Mouse (Mus musculus): Measurements from ENCODE around the gene Elavl3. TPM values are rescaled to one million over a fixed set of nuclear protein-coding genes. Genes with fewer than 3 reads are reported as not detected.
"Not testable (repeated sequence)": the region's sequence is repeated elsewhere in the genome, so short reads cannot be mapped to it uniquely, and the experiment has no call there.

The Elavl3 gene
- polyA plus RNA-seq, 1 experiment from 2014 or later = 6.2 TPM

DNA sequence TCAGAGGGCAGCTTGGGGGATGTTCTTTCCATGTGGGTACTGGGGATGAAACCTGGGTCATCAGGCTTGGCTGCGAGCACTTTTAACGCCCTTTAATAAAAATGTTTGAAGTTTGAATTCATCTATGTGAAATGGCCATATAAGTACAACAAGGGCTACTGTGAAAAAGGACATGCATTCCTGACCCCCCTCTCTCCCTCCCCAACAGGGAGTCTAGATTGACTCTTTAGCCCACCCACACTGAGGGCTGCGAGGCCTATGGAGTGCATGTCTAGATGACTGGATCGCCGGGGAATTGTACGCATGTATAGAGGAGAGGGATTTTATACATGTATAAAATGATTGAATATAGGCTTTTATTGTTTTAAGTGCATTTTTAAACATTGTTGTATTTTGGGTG, 34.2 kb upstream of the Elavl3 start:
- DNase-seq (ENCODE audit: low spot score) = peak; percentile 58
- peak overlapping the region; percentile 84 for H3K4me2 ChIP-seq (ENCODE audit: low read length)
- no peaks in the 10 kb centered on the region for H3K36me3 ChIP-seq (ENCODE audit: control insufficient read depth, insufficient read depth, low read length)
- H3K9ac ChIP-seq (ENCODE audit: low read length) = peak overlapping the region; percentile 74
- WGBS = 55% methylated on average over 6 of the region's 6 CpGs
- H3K9me3 ChIP-seq (ENCODE audit: control insufficient read depth, low read length) = no peaks in the 10 kb centered on the region
- ATAC-seq (replicated peaks; ENCODE audit: low FRiP score, low TSS enrichment, low read depth) = no peak
- H3K4me3 ChIP-seq (ENCODE audit: low read depth, low read length) = peak overlapping the region; percentile 76
- peak overlapping the region; percentile 90 for H3K27ac ChIP-seq (ENCODE audit: low read depth)
- no peaks in the 10 kb centered on the region for H3K27me3 ChIP-seq (replicated peaks; ENCODE audit: control insufficient read depth, insufficient read depth, low read length)
- H3K4me1 ChIP-seq (replicated peaks; ENCODE audit: control insufficient read depth, insufficient read depth, low read length) = 0 out of 2 replicates have a peak, but pooled peaks cover 9% of the 10 kb centered on the region

DNA sequence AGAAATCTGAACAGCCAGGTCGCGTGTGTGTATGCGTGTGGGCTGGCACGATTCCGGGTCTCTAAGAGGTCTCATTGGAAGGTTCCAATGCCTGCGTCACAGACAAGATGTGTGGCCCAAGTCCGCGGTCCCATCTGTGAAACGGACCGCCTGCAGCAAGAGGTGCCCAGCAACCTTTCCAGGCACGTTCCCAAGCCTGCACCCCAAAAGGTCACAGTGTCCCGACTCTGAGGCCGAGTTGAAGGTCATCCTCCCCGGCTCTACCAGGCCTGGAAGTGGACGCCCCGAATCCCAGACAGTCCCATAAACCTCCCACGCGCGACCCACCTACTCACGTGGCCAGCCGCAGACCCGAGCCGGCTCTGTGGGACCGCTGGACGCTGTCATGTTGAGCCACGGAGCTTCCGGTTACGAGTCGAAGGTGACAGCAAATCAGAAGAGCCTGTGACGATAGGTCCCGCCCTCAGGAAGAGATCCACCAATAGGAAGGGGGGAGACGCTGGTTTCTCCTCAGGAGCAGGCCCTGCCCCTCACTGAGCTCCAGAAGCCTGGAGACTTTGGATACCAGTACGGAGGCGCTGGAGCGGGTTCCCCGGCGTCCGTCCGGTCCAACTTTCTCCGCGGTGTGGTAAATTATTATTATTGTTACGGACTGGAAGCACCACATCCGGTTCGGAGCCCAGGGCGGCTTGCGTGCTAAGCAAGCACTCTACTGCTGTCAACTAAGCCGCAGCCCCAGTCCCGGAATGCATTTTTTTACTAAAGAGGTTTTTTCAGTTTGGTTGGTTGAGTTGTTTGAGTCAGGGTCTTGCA, 33.4 kb upstream of the Elavl3 start, which contains the start of gene Ecsit:
Gene Ecsit (minus strand): TSS at position 417 of the 813 bp plus-strand sequence.
- DNase-seq (ENCODE audit: low spot score) (peak; percentile 93), ATAC-seq (replicated peaks; ENCODE audit: low FRiP score, low TSS enrichment, low read depth) (peak; percentile 98)
- peak within 1 kb of the TSS; percentile 74 for H3K9ac ChIP-seq (ENCODE audit: low read length)
- no peaks in the 10 kb centered on the region for H3K9me3 ChIP-seq (ENCODE audit: control insufficient read depth, low read length)
- peak within 1 kb of the TSS; percentile 84 for H3K4me2 ChIP-seq (ENCODE audit: low read length)
- peak within 1 kb of the TSS; percentile 76 for H3K4me3 ChIP-seq (ENCODE audit: low read depth, low read length)
- 0 out of 2 replicates have a peak, but pooled peaks cover 9% of the 10 kb centered on the region for H3K4me1 ChIP-seq (replicated peaks; ENCODE audit: control insufficient read depth, insufficient read depth, low read length)
- H3K27me3 ChIP-seq (replicated peaks; ENCODE audit: control insufficient read depth, insufficient read depth, low read length) = no peaks in the 10 kb centered on the region
- H3K27ac ChIP-seq (ENCODE audit: low read depth) = peak within 1 kb of the TSS; percentile 90
- WGBS = under 1% methylated on average over 48 of the region's 48 CpGs
- 0 out of 2 replicates have a peak, but pooled peaks cover 2% of the 10 kb centered on the region for H3K36me3 ChIP-seq (ENCODE audit: control insufficient read depth, insufficient read depth, low read length)

DNA sequence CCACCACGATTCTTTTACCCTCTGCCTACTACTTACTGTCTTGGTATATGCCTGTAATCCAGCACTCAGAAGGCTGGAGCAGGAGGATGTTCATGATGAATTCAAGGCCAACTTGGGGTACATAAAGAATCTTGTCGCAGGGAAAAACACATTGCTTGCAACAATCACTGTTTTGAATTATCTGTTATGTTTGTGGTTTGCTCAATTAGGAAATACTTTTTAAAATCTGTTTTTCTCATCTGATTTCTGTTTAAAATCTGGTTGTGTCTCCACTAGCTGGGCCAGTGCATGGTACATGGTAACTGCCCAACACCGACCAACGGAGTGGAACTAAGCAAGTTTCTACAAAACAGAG, 32.8 kb upstream of the Elavl3 start:
- Histone ChIP-seq H3K27me3 (replicated peaks; ENCODE audit: control insufficient read depth, insufficient read depth, low read length) (no peaks in the 10 kb centered on the region), H3K9ac (ENCODE audit: low read length) (peak overlapping the region; percentile 74), H3K4me2 (ENCODE audit: low read length) (peak overlapping the region; percentile 84), H3K9me3 (ENCODE audit: control insufficient read depth, low read length) (no peaks in the 10 kb centered on the region), H3K4me3 (ENCODE audit: low read depth, low read length) (peak overlapping the region; percentile 76), H3K4me1 (replicated peaks; ENCODE audit: control insufficient read depth, insufficient read depth, low read length) (0 out of 2 replicates have a peak, but pooled peaks cover 9% of the 10 kb centered on the region), H3K27ac (ENCODE audit: low read depth) (peak overlapping the region; percentile 36; the same call in 1 of the 2 replicates), H3K36me3 (ENCODE audit: control insufficient read depth, insufficient read depth, low read length) (0 out of 2 replicates have a peak, but pooled peaks cover 7% of the 10 kb centered on the region)
- ATAC-seq (replicated peaks; ENCODE audit: low FRiP score, low TSS enrichment, low read depth) = no peak
- 32% methylated on average over 4 of the region's 4 CpGs for WGBS
- DNase-seq (ENCODE audit: low spot score) = no peak

DNA sequence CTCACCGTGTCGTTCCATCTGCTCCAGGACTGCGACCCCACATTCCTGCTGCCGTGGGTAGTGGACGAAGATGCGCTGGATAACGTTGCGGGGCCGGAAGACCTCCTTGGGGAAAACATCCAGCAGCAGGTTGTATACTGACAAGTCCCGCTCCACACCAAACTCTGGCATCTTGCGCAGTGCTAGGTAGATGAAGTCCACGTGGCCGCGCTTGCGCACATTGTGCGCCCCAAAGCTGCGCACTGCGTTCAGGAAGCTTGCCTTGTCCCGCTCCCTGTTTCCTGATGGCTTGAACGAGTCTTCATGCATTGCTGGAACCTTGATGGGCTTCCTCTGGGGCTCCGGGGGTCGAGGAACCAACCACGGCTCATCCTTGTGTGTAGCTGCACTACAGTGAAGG, 24.4 kb upstream of the Elavl3 start:
- Histone ChIP-seq H3K27me3 (replicated peaks; ENCODE audit: control insufficient read depth, insufficient read depth, low read length) (no peaks in the 10 kb centered on the region), H3K4me2 (ENCODE audit: low read length) (no peak overlapping the region), H3K4me3 (ENCODE audit: low read depth, low read length) (no peak overlapping the region), H3K36me3 (ENCODE audit: control insufficient read depth, insufficient read depth, low read length) (peaks cover 27% of the 10 kb centered on the region; the same call in 1 of the 2 replicates), H3K9ac (ENCODE audit: low read length) (no peak overlapping the region), H3K9me3 (ENCODE audit: control insufficient read depth, low read length) (no peaks in the 10 kb centered on the region), H3K27ac (ENCODE audit: low read depth) (no peak overlapping the region), H3K4me1 (replicated peaks; ENCODE audit: control insufficient read depth, insufficient read depth, low read length) (no peaks in the 10 kb centered on the region)
- 88% methylated on average over 23 of the region's 23 CpGs for WGBS
- ATAC-seq (replicated peaks; ENCODE audit: low FRiP score, low TSS enrichment, low read depth) = no peak
- no peak for DNase-seq (ENCODE audit: low spot score)

DNA sequence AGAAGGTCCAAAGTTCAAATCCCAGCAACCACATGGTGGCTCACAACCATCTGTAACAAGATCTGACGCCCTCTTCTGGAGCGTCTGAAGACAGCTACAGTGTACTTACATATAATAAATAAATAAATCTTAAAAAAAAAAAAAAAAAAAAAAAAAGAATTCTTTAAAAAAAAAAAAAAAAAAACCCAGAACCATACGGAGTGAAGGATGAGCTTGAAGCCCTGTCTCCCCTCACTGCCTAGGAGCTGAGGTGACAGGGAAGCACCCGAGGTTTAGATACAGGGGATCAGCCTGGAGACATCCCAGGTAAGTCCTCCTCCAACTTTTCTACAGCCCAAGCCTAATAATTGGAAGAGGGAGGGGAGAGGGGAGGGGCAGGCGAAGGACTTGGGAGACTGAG, 24.0 kb upstream of the Elavl3 start:
- H3K36me3 ChIP-seq (ENCODE audit: control insufficient read depth, insufficient read depth, low read length) = peaks cover 27% of the 10 kb centered on the region; the same call in 1 of the 2 replicates
- H3K9me3 ChIP-seq (ENCODE audit: control insufficient read depth, low read length); ATAC-seq (replicated peaks; ENCODE audit: low FRiP score, low TSS enrichment, low read depth); H3K4me3 ChIP-seq (ENCODE audit: low read depth, low read length); H3K9ac ChIP-seq (ENCODE audit: low read length); DNase-seq (ENCODE audit: low spot score); H3K27me3 ChIP-seq (replicated peaks; ENCODE audit: control insufficient read depth, insufficient read depth, low read length); H3K27ac ChIP-seq (ENCODE audit: low read depth); H3K4me1 ChIP-seq (replicated peaks; ENCODE audit: control insufficient read depth, insufficient read depth, low read length); H3K4me2 ChIP-seq (ENCODE audit: low read length): not testable (repeated sequence)
- WGBS = 74% methylated on average over 5 of the region's 5 CpGs

DNA sequence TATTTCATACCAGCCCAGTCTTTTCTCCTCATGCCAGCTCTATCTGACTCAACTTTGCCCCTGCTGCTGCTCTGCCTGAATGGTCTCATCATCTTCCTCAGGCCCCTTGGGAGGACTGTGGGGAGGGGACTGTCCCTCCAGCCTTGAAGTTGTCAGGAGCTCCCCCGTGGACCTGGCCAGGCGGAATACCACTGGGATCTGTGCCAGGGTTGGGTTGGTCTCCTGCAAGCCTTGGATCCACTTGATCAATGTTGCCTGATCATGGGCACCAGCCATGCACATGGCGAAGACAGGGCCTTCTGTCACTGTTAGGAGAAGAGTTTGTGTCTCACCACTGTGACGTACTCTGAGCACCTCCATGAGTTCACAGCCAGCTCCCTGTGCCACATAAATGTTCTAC, 20.5 kb upstream of the Elavl3 start:
- H3K27ac ChIP-seq (ENCODE audit: low read depth) = no peak overlapping the region
- H3K4me1 ChIP-seq (replicated peaks; ENCODE audit: control insufficient read depth, insufficient read depth, low read length) = peaks cover 4% of the 10 kb centered on the region; the same call in 1 of the 2 replicates
- no peak overlapping the region for H3K9ac ChIP-seq (ENCODE audit: low read length)
- DNase-seq (ENCODE audit: low spot score) (no peak), ATAC-seq (replicated peaks; ENCODE audit: low FRiP score, low TSS enrichment, low read depth) (no peak)
- H3K9me3 ChIP-seq (ENCODE audit: control insufficient read depth, low read length) = no peaks in the 10 kb centered on the region
- H3K4me3 ChIP-seq (ENCODE audit: low read depth, low read length) = no peak overlapping the region
- H3K4me2 ChIP-seq (ENCODE audit: low read length) = no peak overlapping the region
- H3K27me3 ChIP-seq (replicated peaks; ENCODE audit: control insufficient read depth, insufficient read depth, low read length) = no peaks in the 10 kb centered on the region
- peaks cover 28% of the 10 kb centered on the region; the same call in 1 of the 2 replicates for H3K36me3 ChIP-seq (ENCODE audit: control insufficient read depth, insufficient read depth, low read length)
- WGBS = 87% methylated on average over 4 of the region's 4 CpGs

DNA sequence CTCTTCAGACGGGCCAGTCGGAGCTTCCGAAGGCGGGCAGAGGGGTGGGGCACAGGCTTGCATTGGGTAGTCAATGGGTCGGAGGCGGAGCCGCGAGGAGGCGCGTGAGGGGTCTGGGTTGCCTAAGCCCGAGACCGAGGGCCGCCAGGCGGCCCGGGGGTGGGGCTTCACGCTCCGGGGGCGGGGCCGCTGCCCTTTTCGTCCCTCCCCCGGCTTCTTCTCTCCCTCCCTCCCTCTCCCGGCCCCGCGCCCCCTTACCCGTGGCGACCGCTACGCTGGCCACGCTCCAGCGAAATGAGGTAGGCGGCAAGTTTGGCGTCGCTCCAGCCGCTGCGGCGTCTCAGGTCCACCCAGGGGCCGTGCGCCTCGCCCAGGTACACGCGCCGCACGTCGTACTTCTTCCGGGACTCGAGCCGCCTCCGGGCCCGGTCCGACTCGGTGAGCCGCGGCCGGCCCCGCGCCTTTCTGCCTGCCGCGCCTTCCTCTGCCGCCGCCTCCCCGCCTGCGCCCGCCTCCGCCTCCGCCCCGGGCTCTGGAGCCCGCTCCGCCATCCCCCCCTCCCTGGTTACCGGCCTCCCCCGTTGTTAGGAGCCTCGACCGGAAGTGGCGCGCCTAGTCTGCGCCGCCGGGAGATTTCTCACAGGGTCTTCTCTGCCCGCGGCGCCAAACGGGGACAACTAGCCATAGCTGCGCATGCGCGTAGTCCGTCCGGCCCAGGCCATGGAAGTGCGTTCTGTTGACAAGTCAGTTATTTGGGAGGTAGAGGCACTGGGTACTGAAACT, 19.2 kb upstream of the Elavl3 start, which contains the start of the genes Gm49318 and Zfp653:
Gene Gm49318 (minus strand): TSS at position 469 of the 783 bp plus-strand sequence.
Gene Zfp653 (minus strand): TSS at position 586 of the 783 bp plus-strand sequence.
- 3% methylated on average over 56 of the region's 87 CpGs for WGBS
- peak within 1 kb of the TSS; percentile 79 for H3K4me3 ChIP-seq (ENCODE audit: low read depth, low read length)

DNA sequence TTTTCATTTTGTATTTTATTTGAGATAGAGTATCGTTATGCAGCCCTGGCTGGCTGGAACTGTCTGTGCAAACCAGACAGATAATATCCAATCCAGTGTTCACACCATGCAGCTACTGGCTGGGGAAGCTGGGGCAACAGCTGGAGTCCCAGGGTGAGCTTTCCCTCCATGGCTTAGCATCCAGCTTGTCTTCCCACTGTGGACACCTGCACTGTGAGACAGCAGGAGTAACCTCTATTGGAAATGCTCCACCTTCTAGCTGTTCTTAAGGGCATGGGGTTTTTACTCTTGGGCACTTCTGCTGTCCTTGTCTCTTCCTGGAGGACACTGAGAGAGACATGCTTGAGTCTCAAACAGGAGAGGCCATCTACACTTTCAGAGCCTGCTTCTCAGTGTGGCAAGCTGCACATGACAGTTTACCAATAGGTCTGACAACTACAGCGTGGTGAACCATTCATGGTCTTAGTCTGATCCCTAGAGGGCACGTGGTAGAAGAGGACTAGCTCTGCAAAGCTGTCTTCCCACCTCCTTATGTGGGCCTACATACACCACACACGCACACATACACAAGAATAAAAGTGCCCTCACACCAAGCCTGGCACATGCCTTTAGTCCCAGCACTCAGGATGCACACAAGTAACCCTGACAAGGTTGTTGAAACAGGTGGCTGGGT, 18.2 kb upstream of the Elavl3 start:
- no peak overlapping the region; the same call in 1 of the 2 replicates for H3K27ac ChIP-seq (ENCODE audit: low read depth)
- DNase-seq (ENCODE audit: low spot score) (no peak), ATAC-seq (replicated peaks; ENCODE audit: low FRiP score, low TSS enrichment, low read depth) (peak; percentile 1; the same call in 1 of the 2 replicates)
- 67% methylated on average over 4 of the region's 4 CpGs for WGBS
- peak overlapping the region; percentile 95 for H3K9ac ChIP-seq (ENCODE audit: low read length)
- H3K4me3 ChIP-seq (ENCODE audit: low read depth, low read length) = peak overlapping the region; percentile 79
- H3K4me1 ChIP-seq (replicated peaks; ENCODE audit: control insufficient read depth, insufficient read depth, low read length) = peaks cover 4% of the 10 kb centered on the region; the same call in 1 of the 2 replicates
- H3K27me3 ChIP-seq (replicated peaks; ENCODE audit: control insufficient read depth, insufficient read depth, low read length) = no peaks in the 10 kb centered on the region
- no peaks in the 10 kb centered on the region for H3K9me3 ChIP-seq (ENCODE audit: control insufficient read depth, low read length)
- H3K36me3 ChIP-seq (ENCODE audit: control insufficient read depth, insufficient read depth, low read length) = peaks cover 38% of the 10 kb centered on the region
- H3K4me2 ChIP-seq (ENCODE audit: low read length) = peak overlapping the region; percentile 66

More for the DNA sequence above, 19.2 kb upstream of the Elavl3 start, which contains the start of the genes Gm49318 and Zfp653:
- DNase-seq (ENCODE audit: low spot score) (peak; percentile 96), ATAC-seq (replicated peaks; ENCODE audit: low FRiP score, low TSS enrichment, low read depth) (peak; percentile 98)
- H3K36me3 ChIP-seq (ENCODE audit: control insufficient read depth, insufficient read depth, low read length) = peaks cover 31% of the 10 kb centered on the region; the same call in 1 of the 2 replicates
- no peaks in the 10 kb centered on the region for H3K9me3 ChIP-seq (ENCODE audit: control insufficient read depth, low read length)
- peak within 1 kb of the TSS; percentile 66 for H3K4me2 ChIP-seq (ENCODE audit: low read length)
- H3K27ac ChIP-seq (ENCODE audit: low read depth) = peak within 1 kb of the TSS; percentile 98
- H3K27me3 ChIP-seq (replicated peaks; ENCODE audit: control insufficient read depth, insufficient read depth, low read length) = no peaks in the 10 kb centered on the region
- peak within 1 kb of the TSS; percentile 95 for H3K9ac ChIP-seq (ENCODE audit: low read length)
- H3K4me1 ChIP-seq (replicated peaks; ENCODE audit: control insufficient read depth, insufficient read depth, low read length) = peaks cover 4% of the 10 kb centered on the region; the same call in 1 of the 2 replicates
